Mouse (Mus musculus): ENCODE results near the gene Olfr104-ps.

The Olfr104-ps gene

GRCm38 (mm10) chr17:37359282-37359681, at the start of gene Olfr104-ps:
Olfr104-ps (plus strand) TSS chr17:37359582.
- DNase-seq = no peak

- no peak for DNase-seq
These were observed 49.2 kb upstream of the Olfr104-ps start for GRCm38 (mm10) chr17:37310146-37310699.

GRCm38 (mm10) chr17:37316954-37317353, 42.4 kb upstream of the Olfr104-ps start, which contains the start of gene Olfr102:
Olfr102 (minus strand) TSS chr17:37317054.
- DNase-seq = no peak

GRCm38 (mm10) chr17:37339598-37339997, 19.8 kb upstream of the Olfr104-ps start, which contains the start of gene Olfr103:
Olfr103 (minus strand) TSS chr17:37339698.
- no peak for DNase-seq

- no peak for DNase-seq
These were observed 19.4 kb downstream of the Olfr104-ps start, which contains the start of gene Olfr105-ps for GRCm38 (mm10) chr17:37378733-37379132. Olfr105-ps (plus strand) TSS chr17:37379033.

- no peak for DNase-seq
These were observed 30.7 kb downstream of the Olfr104-ps start, which contains the start of gene Olfr106-ps for GRCm38 (mm10) chr17:37390093-37390492. Olfr106-ps (plus strand) TSS chr17:37390393.

- DNase-seq = no peak
These were observed 39.5 kb downstream of the Olfr104-ps start, which contains the start of gene Olfr107 for GRCm38 (mm10) chr17:37398926-37399325. Olfr107 (plus strand) TSS chr17:37399226.

GRCm38 (mm10) chr17:37413380-37413779, 54.0 kb downstream of the Olfr104-ps start:
- no peak for DNase-seq

Measured in kidney, adult 11 months (tissue).